Mouse (Mus musculus) lung, adult 18-20 months (tissue): ENCODE results near the gene Prss12.

Source experiments
- DNase-seq, 2 experiments: peaks; one replicate each; pipeline ENCODE4 v3.0.0; 2022; ENCODE audit warnings: mixed read lengths in 2 of 2

The Prss12 gene

GRCm38 (mm10) chr3:123446708-123447537 lies at the start of gene Prss12:
Gene Prss12, plus strand, starts transcription at chr3:123446913.
- DNase-seq = peak; percentile 34 to 57

GRCm38 (mm10) chr3:123397562-123398481 lies 48.9 kb upstream of the Prss12 start:
- no peak for DNase-seq

- DNase-seq = no peak
These were observed 41.8 kb upstream of the Prss12 start for GRCm38 (mm10) chr3:123404945-123405344.

- no peak for DNase-seq
These were observed 34.7 kb upstream of the Prss12 start for GRCm38 (mm10) chr3:123411821-123412578.

GRCm38 (mm10) chr3:123413173-123413572 lies 33.5 kb upstream of the Prss12 start:
- no peak for DNase-seq

- DNase-seq = no peak
These were observed 21.1 kb upstream of the Prss12 start for GRCm38 (mm10) chr3:123425647-123426046.

GRCm38 (mm10) chr3:123428005-123428404 lies 18.7 kb upstream of the Prss12 start:
- DNase-seq = no peak

GRCm38 (mm10) chr3:123429597-123430458 lies 16.9 kb upstream of the Prss12 start:
- DNase-seq = no peak

GRCm38 (mm10) chr3:123431951-123432674 lies 14.6 kb upstream of the Prss12 start:
- DNase-seq = no peak

GRCm38 (mm10) chr3:123433362-123433761 lies 13.4 kb upstream of the Prss12 start:
- DNase-seq = no peak

- DNase-seq = no peak
These were observed 9.1 kb upstream of the Prss12 start for GRCm38 (mm10) chr3:123437608-123438007.

- no peak for DNase-seq
These were observed 6.2 kb upstream of the Prss12 start for GRCm38 (mm10) chr3:123440490-123440889.

GRCm38 (mm10) chr3:123444466-123444865 lies 2.2 kb upstream of the Prss12 start:
- DNase-seq = no peak

- DNase-seq = peak in 1 of 2 experiments; percentile 5
These were observed 886 bp downstream of the Prss12 start for GRCm38 (mm10) chr3:123447538-123448059.

GRCm38 (mm10) chr3:123448096-123448495 lies 1.4 kb downstream of the Prss12 start:
- peak; percentile 22 to 63 for DNase-seq

- DNase-seq = no peak
These were observed 3.4 kb downstream of the Prss12 start for GRCm38 (mm10) chr3:123450107-123450506.

- DNase-seq = no peak
These were observed 6.2 kb downstream of the Prss12 start for GRCm38 (mm10) chr3:123452904-123453303.

GRCm38 (mm10) chr3:123459492-123459891 lies 12.8 kb downstream of the Prss12 start:
- no peak for DNase-seq

- DNase-seq = no peak
These were observed 13.7 kb downstream of the Prss12 start for GRCm38 (mm10) chr3:123460436-123460835.

GRCm38 (mm10) chr3:123462264-123462663 lies 15.6 kb downstream of the Prss12 start:
- no peak for DNase-seq

GRCm38 (mm10) chr3:123476833-123477232 lies 30.1 kb downstream of the Prss12 start:
- DNase-seq = no peak
